Mouse (Mus musculus) liver, embryonic 16.5 days (tissue): Measurements from ENCODE around the gene Ctbp2. TPM values are rescaled to one million over a fixed set of nuclear protein-coding genes. Genes with fewer than 3 reads are reported as not detected.

Source experiments
- ATAC-seq: fragments of 200-750 bp; cut with Nextera tagmentation; 2 replicates; pipeline ENCODE4 v1.8.0; 2017; ENCODE audit warnings: low read depth, mild to moderate bottlenecking, moderate number of reproducible peaks, moderate library complexity
- H3K27ac ChIP-seq: fragments of 300-500 bp; sonication (generic); 2 replicates; pipeline ENCODE4 v1.5.1; 2014; ENCODE audit warnings: mild to moderate bottlenecking, low read length
- H3K27me3 ChIP-seq: fragments of 300-500 bp; sonication (generic); 2 replicates; pipeline ENCODE4 v1.6.1; 2014; ENCODE audit warnings: low read depth, low read length, mixed read lengths; ENCODE audit not compliant: control insufficient read depth, insufficient read depth
- H3K36me3 ChIP-seq: fragments of 300-500 bp; sonication (generic); 2 replicates; pipeline ENCODE4 v1.6.1; 2014; ENCODE audit warnings: mild to moderate bottlenecking; ENCODE audit not compliant: control insufficient read depth, insufficient read depth
- H3K4me1 ChIP-seq: fragments of 300-500 bp; sonication (generic); 2 replicates; pipeline ENCODE4 v1.6.1; 2014; ENCODE audit warnings: low read depth, low read length, mixed read lengths; ENCODE audit not compliant: control insufficient read depth
- H3K4me2 ChIP-seq: fragments of 300-500 bp; sonication (generic); 2 replicates; pipeline ENCODE4 v1.6.1; 2014; ENCODE audit warnings: low read depth, low read length, mixed read lengths
- H3K4me3 ChIP-seq: fragments of 300-500 bp; sonication (generic); 2 replicates; pipeline ENCODE4 v1.5.1; 2014; ENCODE audit warnings: low read depth, mild to moderate bottlenecking, low read length
- H3K9ac ChIP-seq: fragments of 300-500 bp; sonication (generic); 2 replicates; pipeline ENCODE4 v1.6.1; 2014; ENCODE audit warnings: low read depth, low read length
- H3K9me3 ChIP-seq: fragments of 300-500 bp; sonication (generic); replicated peaks from 2 replicates; pipeline ENCODE4 v1.6.1; 2016; ENCODE audit warnings: low read length; ENCODE audit not compliant: control insufficient read depth
- WGBS: fragments of 180-500 bp; shearing (Covaris S2); extraction: QIAGEN DNeasy Blood & Tissue Kit; methylation state at CpG from one replicate; pipeline ENCODE4 v1.1.7; 2014; ENCODE audit not compliant: insufficient replicate concordance; 5-methylcytosine and 5-hydroxymethylcytosine counted together
- polyA plus RNA-seq: library from polyadenylated mRNA; unstranded; fragments of >200 nt; fragmentation: Nextera tagmentation; extraction: Ambion mirVana; gene quantifications from 2 replicates; pipeline ENCODE4 v1.2.1, GENCODE M21; 2015

Gene Ctbp2
- polyA plus RNA-seq, 1 experiment from 2014 or later: 6.8 TPM

GRCm38 (mm10) chr7:133059150-133059509, 65.0 kb downstream of the Ctbp2 start:
- H3K9me3 ChIP-seq: no peaks in the 10 kb centered on the region
- 71% methylated on average over 6 of the region's 6 CpGs for WGBS
- H3K4me3 ChIP-seq: no peak overlapping the region
- no peak overlapping the region for H3K9ac ChIP-seq
- no peak overlapping the region for H3K27ac ChIP-seq
- H3K27me3 ChIP-seq: no peaks in the 10 kb centered on the region
- ATAC-seq: no peak
- H3K4me2 ChIP-seq: no peak overlapping the region
- H3K4me1 ChIP-seq: no peaks in the 10 kb centered on the region
- no peaks in the 10 kb centered on the region for H3K36me3 ChIP-seq

DNA sequence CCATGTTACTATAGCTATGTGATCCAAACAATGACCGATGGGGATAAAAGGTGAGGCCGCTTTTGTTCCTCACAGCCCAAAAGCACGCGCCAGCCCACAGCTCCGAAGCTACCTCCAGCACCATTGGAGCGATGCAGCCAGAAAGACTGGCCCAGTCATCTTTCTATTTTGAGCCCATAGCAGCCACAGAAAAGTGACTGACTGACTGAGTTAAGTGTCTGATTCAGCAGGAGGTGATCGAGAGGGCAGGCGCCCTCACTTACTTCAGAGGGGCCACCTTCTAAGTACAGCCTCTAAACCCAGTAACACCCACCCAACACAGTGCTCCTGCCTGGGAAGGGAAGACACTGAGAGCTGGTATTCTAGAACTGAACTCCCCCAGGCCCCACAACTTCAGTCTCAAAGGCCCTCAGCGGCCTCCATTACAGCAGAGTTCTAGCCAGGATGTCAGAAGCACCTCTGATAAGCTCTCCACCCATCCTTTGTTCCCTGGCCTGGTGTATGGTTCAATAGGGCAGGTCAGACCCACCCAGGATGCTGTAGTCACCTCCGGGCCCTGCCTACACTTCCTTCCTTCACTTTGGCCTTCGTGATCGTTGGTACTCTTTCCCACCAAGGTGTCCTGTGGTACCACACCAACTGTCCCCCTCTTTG, 65.5 kb downstream of the Ctbp2 start:
- H3K4me2 ChIP-seq: no peak overlapping the region
- 77% methylated on average over 12 of the region's 12 CpGs for WGBS
- no peak for ATAC-seq

DNA sequence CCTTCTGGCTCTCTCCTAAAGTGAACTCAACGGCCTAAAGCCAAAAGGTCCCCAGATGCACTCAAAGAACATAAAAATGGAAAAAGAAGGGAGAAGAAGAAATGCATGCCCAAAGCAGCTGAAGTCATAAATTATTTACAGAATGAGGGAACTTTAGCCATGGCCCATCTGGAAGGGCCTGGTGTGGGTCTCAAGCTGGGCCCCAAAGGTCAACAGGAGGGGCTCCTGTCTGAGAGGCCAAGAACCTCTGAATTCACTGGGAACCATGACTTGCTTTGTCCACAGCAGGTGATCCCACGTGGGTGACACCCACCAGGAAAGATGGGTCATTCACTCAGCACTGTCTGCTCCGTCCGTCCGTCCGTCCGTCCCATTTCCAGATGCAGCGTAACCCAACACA, 67.2 kb downstream of the Ctbp2 start:
- no peak overlapping the region for H3K4me2 ChIP-seq
- H3K27me3 ChIP-seq: no peaks in the 10 kb centered on the region
- H3K36me3 ChIP-seq: no peaks in the 10 kb centered on the region
- H3K27ac ChIP-seq: no peak overlapping the region
- no peaks in the 10 kb centered on the region for H3K9me3 ChIP-seq
- WGBS: 74% methylated on average over 8 of the region's 8 CpGs
- H3K4me3 ChIP-seq: no peak overlapping the region
- H3K9ac ChIP-seq: no peak overlapping the region
- ATAC-seq: no peak
- no peaks in the 10 kb centered on the region; the same call in 1 of the 2 replicates for H3K4me1 ChIP-seq

More for the DNA sequence above, 65.5 kb downstream of the Ctbp2 start:
- Histone ChIP-seq H3K4me3 (no peak overlapping the region), H3K9ac (no peak overlapping the region), H3K36me3 (no peaks in the 10 kb centered on the region), H3K27me3 (no peaks in the 10 kb centered on the region), H3K27ac (no peak overlapping the region), H3K9me3 (no peaks in the 10 kb centered on the region), H3K4me1 (no peaks in the 10 kb centered on the region)

GRCm38 (mm10) chr7:133054486-133054885, 69.7 kb downstream of the Ctbp2 start:
- no peaks in the 10 kb centered on the region for H3K27me3 ChIP-seq
- no peaks in the 10 kb centered on the region for H3K9me3 ChIP-seq
- ATAC-seq: no peak
- H3K4me1 ChIP-seq: no peaks in the 10 kb centered on the region; the same call in 1 of the 2 replicates
- no peak overlapping the region for H3K9ac ChIP-seq
- H3K4me3 ChIP-seq: no peak overlapping the region
- H3K27ac ChIP-seq: no peak overlapping the region
- no peaks in the 10 kb centered on the region for H3K36me3 ChIP-seq
- no peak overlapping the region for H3K4me2 ChIP-seq
- WGBS: 74% methylated on average over 5 of the region's 5 CpGs

GRCm38 (mm10) chr7:133053757-133054156, 70.4 kb downstream of the Ctbp2 start:
- Histone ChIP-seq H3K4me1 (no peaks in the 10 kb centered on the region; the same call in none of the 2 replicates), H3K9ac (no peak overlapping the region)
- no peak for ATAC-seq

GRCm38 (mm10) chr7:133052819-133053218, 71.3 kb downstream of the Ctbp2 start:
- Histone ChIP-seq H3K4me2 (no peak overlapping the region), H3K9me3 (no peaks in the 10 kb centered on the region), H3K4me1 (peaks cover 5% of the 10 kb centered on the region), H3K27ac (0 out of 2 replicates have a peak overlapping the region, but pooled peaks have one; percentile 43), H3K9ac (no peak overlapping the region), H3K4me3 (no peak overlapping the region), H3K27me3 (no peaks in the 10 kb centered on the region), H3K36me3 (no peaks in the 10 kb centered on the region)
- 54% methylated on average over 8 of the region's 8 CpGs for WGBS
- ATAC-seq: 0 out of 2 replicates have a peak, but pooled peaks have one; percentile 19

More at GRCm38 (mm10) chr7:133053757-133054156, 70.4 kb downstream of the Ctbp2 start:
- H3K27ac ChIP-seq: no peak overlapping the region
- no peaks in the 10 kb centered on the region for H3K9me3 ChIP-seq
- no peaks in the 10 kb centered on the region for H3K36me3 ChIP-seq
- H3K4me3 ChIP-seq: no peak overlapping the region
- 72% methylated on average over 9 of the region's 9 CpGs for WGBS
- no peak overlapping the region for H3K4me2 ChIP-seq
- H3K27me3 ChIP-seq: no peaks in the 10 kb centered on the region

DNA sequence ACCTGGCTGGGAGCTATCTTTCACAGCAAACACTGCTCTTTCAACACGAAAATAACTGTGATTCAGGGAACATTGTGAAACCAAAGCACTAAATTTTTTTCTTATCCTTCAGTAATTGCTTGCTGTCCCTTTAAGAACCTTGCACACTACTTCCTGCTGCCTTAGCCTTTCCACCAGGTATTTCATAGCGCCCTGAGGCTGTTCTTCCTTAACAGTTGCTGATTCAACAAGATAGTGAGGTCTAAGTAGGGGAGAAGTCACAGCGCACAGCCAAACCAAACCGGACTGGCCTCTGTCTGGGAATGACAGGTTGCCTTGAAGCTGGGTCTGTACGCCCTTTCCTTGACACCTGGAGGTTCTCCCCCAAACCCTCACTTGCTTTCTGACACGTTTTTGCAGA, 73.5 kb downstream of the Ctbp2 start:
- no peaks in the 10 kb centered on the region for H3K27me3 ChIP-seq
- H3K4me2 ChIP-seq: no peak overlapping the region
- H3K4me3 ChIP-seq: no peak overlapping the region
- peaks cover 9% of the 10 kb centered on the region for H3K4me1 ChIP-seq
- WGBS: 35% methylated on average over 6 of the region's 6 CpGs
- H3K9me3 ChIP-seq: no peaks in the 10 kb centered on the region
- no peak overlapping the region for H3K9ac ChIP-seq
- no peak for ATAC-seq
- no peaks in the 10 kb centered on the region for H3K36me3 ChIP-seq
- no peak overlapping the region for H3K27ac ChIP-seq

- H3K36me3 ChIP-seq: no peaks in the 10 kb centered on the region
- no peak overlapping the region for H3K9ac ChIP-seq
- no peaks in the 10 kb centered on the region for H3K9me3 ChIP-seq
- 52% methylated on average over 3 of the region's 3 CpGs for WGBS
- peaks cover 9% of the 10 kb centered on the region for H3K4me1 ChIP-seq
- H3K27me3 ChIP-seq: no peaks in the 10 kb centered on the region
- no peak overlapping the region for H3K4me3 ChIP-seq
- ATAC-seq: no peak
- no peak overlapping the region for H3K4me2 ChIP-seq
- no peak overlapping the region for H3K27ac ChIP-seq
These were observed 76.0 kb downstream of the Ctbp2 start for GRCm38 (mm10) chr7:133048085-133048630.

GRCm38 (mm10) chr7:133047287-133047686, 76.9 kb downstream of the Ctbp2 start:
- H3K4me2 ChIP-seq: no peak overlapping the region
- no peaks in the 10 kb centered on the region for H3K9me3 ChIP-seq
- no peak overlapping the region for H3K4me3 ChIP-seq
- H3K4me1 ChIP-seq: peaks cover 9% of the 10 kb centered on the region
- H3K27ac ChIP-seq: no peak overlapping the region
- no peak; the same call in 1 of the 2 replicates for ATAC-seq
- H3K36me3 ChIP-seq: no peaks in the 10 kb centered on the region
- H3K27me3 ChIP-seq: no peaks in the 10 kb centered on the region
- H3K9ac ChIP-seq: no peak overlapping the region
- 19% methylated on average over 4 of the region's 4 CpGs for WGBS
